ENCODE assay signal across 11 mouse cellular contexts in genomic region chr1:86038191-86038951, GRCm38 (mm10). TPM values are rescaled to one million over a fixed set of nuclear protein-coding genes. Genes with fewer than 3 reads are reported as not detected.
A peak's percentile ranks its signal among the peaks of the same experiment; 100 is the strongest.
DNase-seq lines count a peak whose midpoint lies in the region; ATAC-seq lines count a peak whose summit lies in the region.
"Had no signal": no experiment of that assay in that cellular context is flagged by ENCODE, and none has a peak within 500 bp of the region (broad histone marks: within the 10 kb centered on the region; RNA-seq: fewer than 3 reads in every experiment).

No protein-coding gene starts in this region.

- 43% methylated on average over 3 of the region's 3 CpGs for WGBS in intestine, embryonic 15.5 days
- WGBS in midbrain, embryonic 16.5 days: 74% methylated on average over 2 of the region's 3 CpGs

- no peak overlapping the region for H3K9ac ChIP-seq in intestine, embryonic 15.5 days
- H3K9ac ChIP-seq in midbrain, embryonic 16.5 days (ENCODE audit: low read depth, low read length): no peak overlapping the region

- ATAC-seq in intestine, embryonic 15.5 days: peak; percentile 44
- ATAC-seq in midbrain, embryonic 16.5 days: no peak

- peak; percentile 40 for DNase-seq in kidney, adult 9 months
- DNase-seq in kidney, postnatal 10 days: no peak
- peak; percentile 54 for DNase-seq in cerebellum, adult 8-10 months
- peak; percentile 50 for DNase-seq in skeletal muscle tissue, adult 2 months (ENCODE audit: low read depth, low spot score)
- no peak for DNase-seq in layer of hippocampus, postnatal 14 days (ENCODE audit: low spot score in 2 of 2)
- no peak for DNase-seq in urinary bladder, adult 2 months (ENCODE audit: low spot score)

- peak overlapping the region; percentile 59 for H3K27ac ChIP-seq in intestine, embryonic 15.5 days
- no peak overlapping the region for H3K27ac ChIP-seq in midbrain, embryonic 16.5 days (ENCODE audit: low read length)

- H3K36me3 ChIP-seq in intestine, embryonic 15.5 days: no peaks in the 10 kb centered on the region
- no peaks in the 10 kb centered on the region for H3K36me3 ChIP-seq in midbrain, embryonic 16.5 days (ENCODE audit: control insufficient read depth, insufficient read depth, low read length)

- H3K4me2 ChIP-seq in intestine, embryonic 15.5 days (replicated peaks): no peak overlapping the region
- no peak overlapping the region for H3K4me2 ChIP-seq in midbrain, embryonic 16.5 days (ENCODE audit: low read length)

- H3K4me1 ChIP-seq in intestine, embryonic 15.5 days (replicated peaks): 0 out of 2 replicates have a peak, but pooled peaks cover 5% of the 10 kb centered on the region
- H3K4me1 ChIP-seq in midbrain, embryonic 16.5 days (ENCODE audit: control insufficient read depth, insufficient read depth, low read length): no peaks in the 10 kb centered on the region

- 0 out of 2 replicates have a peak, but pooled peaks cover 5% of the 10 kb centered on the region for H3K9me3 ChIP-seq in intestine, embryonic 15.5 days
- peaks cover 8% of the 10 kb centered on the region; the same call in 1 of the 2 replicates for H3K9me3 ChIP-seq in midbrain, embryonic 16.5 days (replicated peaks; ENCODE audit: control insufficient read depth, low read length, poor library complexity, severe bottlenecking)

- H3K4me3 ChIP-seq in intestine, embryonic 15.5 days (replicated peaks): no peak overlapping the region
- H3K4me3 ChIP-seq in midbrain, embryonic 16.5 days (ENCODE audit: low read depth, low read length): no peak overlapping the region

- no peaks in the 10 kb centered on the region for H3K27me3 ChIP-seq in intestine, embryonic 15.5 days (replicated peaks)
- H3K27me3 ChIP-seq in midbrain, embryonic 16.5 days (ENCODE audit: control insufficient read depth, insufficient read depth, low read depth, low read length): no peaks in the 10 kb centered on the region

RNA-seq across cellular contexts. Expression of gene 2810459M11Rik, which starts 7.3 kb away (rescaled TPM):
- 5.2 and 6.1 TPM in 2 replicates for polyA plus RNA-seq in intestine, embryonic 15.5 days (2015; fragmentation: Nextera tagmentation; extraction: Ambion mirVana)
- total RNA-seq in layer of hippocampus, postnatal 14 days (2021): 1 to 10 TPM; 8.9 to 9.8 TPM
- 6.8 and 10.1 TPM in 2 replicates for polyA plus RNA-seq in midbrain, embryonic 16.5 days (2015; fragmentation: Nextera tagmentation; extraction: Ambion mirVana)
- polyA plus RNA-seq in urinary bladder, adult 2 months (2012; rRNA removed): 0.75 and 0.78 TPM in 2 replicates
- total RNA-seq: MEL had no signal
- polyA plus RNA-seq: spleen, adult 2 months had no signal

RNA-seq across cellular contexts. Expression of gene Spata3, which starts 21.8 kb away (rescaled TPM):
- not detected in 2 replicates for polyA plus RNA-seq in intestine, embryonic 15.5 days (2015; fragmentation: Nextera tagmentation; extraction: Ambion mirVana)
- 1 to 10 TPM in 1 of 2 experiments, under 1 TPM in 1; 0.95 to 1.1 TPM for total RNA-seq in layer of hippocampus, postnatal 14 days (2021)
- 0.55 and 0.67 TPM in 2 replicates for polyA plus RNA-seq in midbrain, embryonic 16.5 days (2015; fragmentation: Nextera tagmentation; extraction: Ambion mirVana)
- polyA plus RNA-seq in urinary bladder, adult 2 months (2012; rRNA removed): not detected in 2 replicates
- total RNA-seq: MEL had no signal
- polyA plus RNA-seq: heart, embryonic 16.5 days; spleen, adult 2 months had no signal

RNA-seq across cellular contexts. Expression of gene Psmd1, which starts 25.8 kb away (rescaled TPM):
- 143 and 152 TPM in 2 replicates for polyA plus RNA-seq in intestine, embryonic 15.5 days (2015; fragmentation: Nextera tagmentation; extraction: Ambion mirVana)
- total RNA-seq in layer of hippocampus, postnatal 14 days (2021): 100 to 1,000 TPM; 109 to 114 TPM
- polyA plus RNA-seq in midbrain, embryonic 16.5 days (2015; fragmentation: Nextera tagmentation; extraction: Ambion mirVana): 198 TPM in 2 replicates
- 62.3 and 71.6 TPM in 2 replicates for polyA plus RNA-seq in urinary bladder, adult 2 months (2012; rRNA removed)

Comparison
In these comparisons a context has a peak if more than half of its experiments do, and no peak if none do; other contexts are left out.
1. DNase-seq: peak in kidney, adult 9 months (single experiment), cerebellum, adult 8-10 months (single experiment) and skeletal muscle tissue, adult 2 months (single experiment); none in kidney, postnatal 10 days (single experiment), layer of hippocampus, postnatal 14 days (0 of 2) and urinary bladder, adult 2 months (single experiment).